Mouse (Mus musculus) heart, adult 8-10 months (tissue): ENCODE measurements around the gene Necab3. TPM values are rescaled to one million over a fixed set of nuclear protein-coding genes. Genes with fewer than 3 reads are reported as not detected.

ENCODE experiments used
- DNase-seq: peaks from one replicate; pipeline ENCODE4 v3.0.0; 2022; ENCODE audit warnings: low spot score
- total RNA-seq, 4 experiments: library from RNA; stranded (reverse); gene quantifications; 2 replicates each; pipeline ENCODE4 v1.2.4; 2022

Necab3 gene
- total RNA-seq, 4 experiments from 2014 or later, result 0.25 to 1.2 (median 0.60) TPM

- peak; percentile 73 for DNase-seq
These were observed 14.9 kb downstream of the Necab3 start for GRCm38 (mm10) chr2:154543567-154544347.

DNA sequence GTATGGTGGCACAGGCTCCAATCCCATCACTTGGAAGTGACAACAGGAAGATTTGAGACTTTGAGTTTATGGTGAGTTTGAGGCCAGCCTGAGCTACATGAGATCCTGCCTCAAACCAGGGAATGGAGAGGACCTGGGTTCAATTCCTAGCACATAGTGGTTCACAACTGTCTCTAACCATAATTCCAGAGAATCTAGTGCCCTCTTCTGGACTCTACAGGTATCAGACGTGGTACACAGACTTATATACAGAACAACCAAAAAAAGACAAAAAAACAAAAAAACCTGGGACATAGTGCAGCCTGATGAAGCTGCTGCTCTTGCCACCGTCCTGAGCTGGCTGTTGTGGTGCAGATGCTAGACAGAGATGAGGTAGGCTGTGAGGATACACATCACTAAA lies 17.1 kb downstream of the Necab3 start:
- no peak for DNase-seq

DNA sequence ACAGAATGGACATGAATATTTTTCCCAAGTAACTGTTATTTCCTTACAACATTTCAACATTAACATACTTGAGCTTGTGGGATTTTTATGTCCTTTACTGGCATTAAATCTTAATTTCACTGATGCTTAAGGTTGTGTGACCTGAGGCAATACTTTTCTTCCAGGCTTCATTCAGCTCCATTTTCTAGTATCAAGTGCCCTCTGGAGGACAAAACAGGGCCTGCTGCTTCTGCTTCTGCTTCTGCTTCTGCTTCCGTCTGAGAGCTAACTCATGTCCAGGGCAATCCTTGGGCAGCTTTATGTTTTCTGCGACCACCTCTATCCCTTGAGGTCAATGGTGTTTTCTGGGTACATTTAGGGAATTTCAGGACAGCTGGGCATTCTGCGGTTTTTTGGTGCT lies 19.0 kb downstream of the Necab3 start:
- peak; percentile 46 for DNase-seq

DNA sequence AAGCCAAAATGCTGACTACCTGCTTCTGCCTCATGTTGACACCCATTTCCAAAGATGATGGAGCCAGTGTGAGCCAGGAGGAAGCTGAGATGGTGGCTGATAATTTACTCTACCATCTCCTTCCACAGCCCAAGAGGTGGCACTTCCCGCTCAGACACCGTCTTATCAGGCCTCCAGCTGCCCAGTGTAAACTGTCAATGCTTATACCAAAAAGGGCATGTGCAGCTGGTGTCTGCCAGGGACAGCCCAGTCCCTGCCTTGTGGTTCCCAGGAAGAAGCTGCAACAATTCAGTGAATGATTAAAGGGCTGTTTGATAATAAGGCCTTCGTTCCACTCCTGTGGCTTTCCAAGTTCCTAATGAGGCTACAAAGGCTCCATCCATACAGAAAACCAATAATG lies 20.0 kb downstream of the Necab3 start:
- DNase-seq, result no peak

GRCm38 (mm10) chr2:154538310-154538709 lies 20.4 kb downstream of the Necab3 start:
- DNase-seq, result no peak

- DNase-seq, result no peak
These were observed 23.9 kb downstream of the Necab3 start for GRCm38 (mm10) chr2:154534704-154535270.

DNA sequence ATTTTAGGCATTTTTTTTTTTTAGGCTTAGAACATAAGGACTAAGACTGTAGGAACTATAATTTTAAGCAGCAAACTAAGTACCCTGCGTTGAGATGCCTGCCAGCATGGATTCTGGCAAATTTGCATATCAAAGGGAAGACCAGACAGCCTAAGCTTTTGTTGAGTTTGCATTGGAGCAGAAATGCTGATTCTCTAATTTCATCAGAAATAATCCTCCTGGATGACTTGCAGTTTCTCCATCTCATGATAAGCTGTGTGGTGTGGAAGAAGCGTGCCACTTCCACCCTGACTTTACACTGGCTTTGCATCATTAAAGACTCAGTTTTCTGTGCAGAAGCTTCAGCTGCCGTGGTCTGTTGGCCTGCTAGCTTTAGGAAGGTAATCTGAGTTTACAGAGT lies 25.8 kb downstream of the Necab3 start:
- no peak for DNase-seq

DNA sequence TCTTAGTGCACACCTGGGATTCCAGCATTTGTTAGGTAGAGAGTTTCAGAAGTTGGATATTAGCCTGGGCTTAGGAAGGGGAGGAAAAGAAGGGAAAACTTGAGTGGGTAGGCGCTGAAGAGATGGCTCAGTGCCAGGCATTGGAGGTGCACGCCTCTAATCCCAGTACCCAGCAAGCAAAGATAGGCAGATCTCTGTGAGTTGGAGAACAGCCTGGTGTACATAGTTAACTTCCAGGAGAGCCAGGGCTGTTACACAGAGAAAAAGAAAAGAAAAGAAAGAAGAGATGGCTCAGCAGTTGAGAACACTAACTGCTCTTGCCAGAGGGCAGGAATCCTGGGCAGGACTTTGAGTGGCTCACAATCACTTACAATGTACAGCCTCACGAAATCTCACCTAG lies 32.2 kb downstream of the Necab3 start:
- no peak for DNase-seq

- DNase-seq, result no peak
These were observed 33.4 kb downstream of the Necab3 start for GRCm38 (mm10) chr2:154525285-154525684.

GRCm38 (mm10) chr2:154522334-154522733 lies 36.4 kb downstream of the Necab3 start:
- no peak for DNase-seq

DNA sequence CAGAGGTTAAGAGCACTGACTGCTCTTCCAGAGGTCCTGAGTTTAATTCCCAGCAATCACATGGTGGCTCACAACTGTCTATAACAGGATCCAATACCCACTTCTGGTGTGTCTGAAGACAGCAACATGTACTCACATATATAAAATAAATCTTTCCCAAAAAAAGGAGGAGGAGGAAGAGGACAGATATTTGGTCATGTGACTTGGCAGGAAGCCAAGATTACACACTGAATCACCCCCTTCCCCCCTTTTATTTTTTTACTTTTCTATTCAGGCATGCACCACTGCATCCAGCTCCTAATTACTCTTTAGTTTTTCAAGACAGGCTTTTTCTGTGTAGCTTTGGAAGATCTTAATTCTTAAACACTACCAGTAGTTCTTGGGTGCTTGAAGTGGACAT lies 37.2 kb downstream of the Necab3 start:
- DNase-seq, result no peak

DNA sequence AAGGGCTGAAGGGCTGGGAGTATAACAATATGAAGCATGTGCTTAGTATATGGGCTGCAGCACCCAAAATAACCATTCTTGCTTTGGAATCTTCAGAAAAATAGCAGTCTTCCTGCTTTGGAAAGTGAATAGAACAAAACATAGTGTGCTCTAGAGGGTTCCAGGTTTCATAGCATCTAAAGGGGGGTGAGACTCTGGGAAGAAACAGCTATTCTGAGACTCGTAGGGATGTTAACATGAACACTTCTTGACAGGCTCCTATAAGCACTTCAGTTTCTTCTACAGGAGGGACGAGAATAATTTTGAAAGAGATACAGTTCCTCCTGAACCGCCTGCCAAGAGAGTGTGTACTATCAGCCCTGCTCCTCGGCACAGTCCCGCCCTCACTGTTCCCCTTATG lies 41.3 kb downstream of the Necab3 start:
- no peak for DNase-seq

DNA sequence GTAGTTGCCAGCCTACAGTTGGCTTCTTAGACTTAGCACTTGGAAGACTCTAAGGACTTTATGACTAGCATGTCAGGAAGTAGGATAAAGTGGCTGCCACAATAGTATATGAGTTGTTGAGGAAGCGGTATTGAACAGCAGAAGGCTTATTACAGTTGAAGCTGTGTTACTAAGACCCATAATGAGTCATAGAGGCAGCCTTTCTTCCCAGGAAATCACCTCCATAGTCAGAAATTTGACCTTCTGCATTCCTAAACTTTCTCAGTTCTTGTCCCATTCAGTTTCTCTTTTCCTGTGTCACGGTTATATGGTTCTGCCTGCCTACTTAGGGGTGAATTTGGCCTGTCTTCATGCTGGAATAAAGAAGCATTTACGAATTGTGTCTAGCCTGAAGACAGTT lies 41.7 kb downstream of the Necab3 start:
- DNase-seq, result no peak

DNA sequence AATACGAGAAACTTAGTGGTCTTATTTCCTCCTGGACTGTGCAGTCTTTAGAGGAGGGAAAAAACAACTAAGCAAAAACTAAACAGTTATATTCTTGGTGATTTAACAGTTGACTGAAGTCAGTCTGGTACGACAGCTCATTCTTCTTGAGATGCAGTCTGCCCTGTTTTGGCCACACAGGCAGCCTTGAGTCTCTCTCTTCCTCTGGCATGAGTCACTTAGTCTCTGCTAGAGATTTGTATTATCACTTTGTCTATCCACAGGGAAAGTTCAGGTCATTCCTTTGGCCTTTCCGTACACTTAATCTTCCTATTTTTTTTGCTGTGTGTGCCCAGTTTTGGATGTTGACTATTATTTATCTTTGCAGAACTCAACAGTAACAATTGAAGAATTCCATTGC lies 48.5 kb downstream of the Necab3 start:
- DNase-seq, result no peak

- DNase-seq, result no peak
These were observed 50.2 kb downstream of the Necab3 start for GRCm38 (mm10) chr2:154508450-154508849.

GRCm38 (mm10) chr2:154507566-154508283 lies 51.0 kb downstream of the Necab3 start:
- no peak for DNase-seq

DNA sequence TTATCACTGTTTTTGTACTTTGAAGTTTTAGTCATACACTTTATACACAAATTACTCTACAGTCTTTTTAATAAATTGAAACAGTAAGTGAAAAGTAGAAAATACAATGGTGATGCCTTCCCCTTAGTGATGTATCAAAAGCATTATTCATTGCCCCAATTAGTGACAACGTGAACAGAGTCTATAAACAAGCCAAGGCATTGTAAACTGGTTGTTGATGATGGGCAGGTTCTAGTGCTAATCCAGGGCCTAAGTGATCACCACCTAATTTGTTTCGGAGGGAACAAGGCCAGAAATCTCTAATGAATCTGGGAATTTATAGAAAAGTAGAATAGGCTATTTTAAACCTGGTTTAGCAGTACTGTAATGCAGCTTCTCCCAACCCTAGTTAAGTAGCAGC lies 51.6 kb downstream of the Necab3 start:
- DNase-seq, result no peak

DNA sequence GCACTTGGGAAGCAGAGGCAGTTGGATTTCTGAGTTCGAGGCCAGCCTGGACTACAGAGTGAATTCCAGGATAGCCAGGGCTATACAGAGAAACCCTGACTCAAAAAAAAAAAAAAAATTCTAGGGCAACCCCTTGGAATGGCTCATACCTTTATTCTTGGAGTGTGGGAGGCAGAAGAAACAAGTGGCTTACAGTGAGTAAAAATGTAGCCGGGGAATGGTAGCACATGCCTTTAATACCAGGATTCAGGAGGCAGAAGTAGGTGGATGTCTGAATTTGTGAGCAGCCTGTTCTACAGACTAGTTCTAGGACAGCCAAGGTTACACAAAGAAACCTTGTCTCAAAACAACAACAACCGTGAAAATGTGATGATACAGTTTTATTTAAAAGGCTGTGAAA lies 57.9 kb downstream of the Necab3 start:
- no peak for DNase-seq

DNA sequence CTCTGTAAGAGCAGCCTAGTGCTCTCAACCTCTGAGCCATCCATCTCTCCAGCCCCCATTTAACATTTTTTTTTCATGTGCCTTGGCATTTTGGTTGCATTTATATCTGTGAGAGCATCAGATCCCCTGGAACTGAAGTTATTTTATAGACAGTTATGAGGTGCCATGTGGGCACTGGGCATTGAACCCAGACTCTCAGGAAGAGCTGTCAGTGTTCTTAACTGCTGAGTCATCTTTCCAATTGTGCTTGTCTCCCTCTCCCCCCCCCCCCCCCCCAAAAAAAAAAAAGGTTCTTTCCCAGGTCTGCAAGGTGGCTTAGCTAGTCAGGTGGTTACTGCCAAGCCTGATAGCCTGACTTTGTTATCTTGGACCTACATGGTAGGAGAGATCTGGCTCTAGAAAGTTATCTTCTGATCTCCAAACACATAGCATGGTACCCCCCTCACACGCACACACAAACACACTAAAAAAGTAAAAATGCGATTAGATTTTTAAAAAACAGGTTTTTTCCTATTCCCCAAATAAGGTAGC lies 58.9 kb downstream of the Necab3 start:
- DNase-seq, result no peak

- DNase-seq, result peak; percentile 13
These were observed 60.1 kb downstream of the Necab3 start for GRCm38 (mm10) chr2:154498571-154498970.

- DNase-seq, result no peak
These were observed 63.7 kb downstream of the Necab3 start for GRCm38 (mm10) chr2:154495021-154495420.
